Mouse (Mus musculus) olfactory bulb, adult 2 months (tissue): Measurements from ENCODE around the gene Dpy30.

ENCODE experiments used
- CTCF ChIP-seq: fragments of 200-500 bp; IDR thresholded peaks from 2 replicates; pipeline ENCODE4 v1.5.1; 2012; ENCODE audit warnings: low read depth, mild to moderate bottlenecking, low read length, moderate library complexity; ENCODE audit not compliant: insufficient read depth
- POLR2A ChIP-seq: fragments of 200-500 bp; IDR thresholded peaks from 2 replicates; pipeline ENCODE4 v1.6.1; 2012; ENCODE audit warnings: mild to moderate bottlenecking, low read depth, low read length, moderate library complexity; ENCODE audit not compliant: insufficient read depth

- TF ChIP-seq CTCF, result no peak
- no peak for TF ChIP-seq POLR2A
Measured at GRCm38 (mm10) chr17:74285730-74286129, 38.0 kb downstream of the Dpy30 start.
